Mouse (Mus musculus): ENCODE results near the gene Polm.

- no peak for TF ChIP-seq CTCF (IDR thresholded peaks at IDR 0.05; ENCODE audit: low read depth, low read length)
- no peak for TF ChIP-seq POLR2A (IDR thresholded peaks at IDR 0.05; ENCODE audit: extremely low read depth, insufficient read depth, low read length)
These were observed 29.4 kb upstream of the Polm start for GRCm38 (mm10) chr11:5867196-5867595.

Measured in liver, adult 2 months (tissue).